In the genomic region with DNA sequence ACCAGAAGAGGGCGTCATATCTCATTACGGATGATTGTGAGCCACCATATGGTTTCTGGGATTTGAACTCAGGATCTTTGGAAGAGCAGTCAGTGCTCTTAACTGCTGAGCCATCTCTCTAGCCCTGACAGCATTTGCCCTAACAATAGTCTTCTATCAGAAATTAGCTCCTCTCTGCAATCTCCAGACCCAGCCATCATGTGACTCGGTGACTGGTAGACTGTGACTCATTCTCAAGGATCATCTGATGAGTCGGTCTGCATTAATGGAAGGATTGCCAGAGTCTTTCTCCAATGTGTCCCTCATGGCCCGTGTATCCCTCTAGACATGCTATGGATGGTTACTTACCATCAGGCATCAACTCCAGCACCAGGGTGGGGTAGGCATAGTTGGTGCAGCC, we compare ENCODE assay signal across 14 mouse cellular contexts. TPM values are rescaled to one million over a fixed set of nuclear protein-coding genes. Genes with fewer than 3 reads are reported as not detected.
DNase-seq lines count a peak whose midpoint lies in the region; ATAC-seq and TF ChIP-seq lines count a peak whose summit lies in the region.
"Not testable (repeated sequence)": the region's sequence is repeated elsewhere in the genome, so short reads cannot be mapped to it uniquely, and the experiment has no call there.
"Had no signal": no experiment of that assay in that cellular context is flagged by ENCODE, and none has a peak within 500 bp of the region (broad histone marks: within the 10 kb centered on the region; RNA-seq: fewer than 3 reads in every experiment).

No protein-coding gene starts in this region.

- H3K79me2 ChIP-seq in C2C12 (ENCODE audit: control insufficient read depth, insufficient read depth); myocyte (ENCODE audit: control insufficient read depth, insufficient read depth): not testable (repeated sequence)

- H3K79me3 ChIP-seq in C2C12 (ENCODE audit: low read depth): not testable (repeated sequence)

- not testable (repeated sequence) for H3K4me2 ChIP-seq in intestine, embryonic 14.5 days (ENCODE audit: low read length); myocyte (ENCODE audit: low read depth)

- H3ac ChIP-seq in C2C12 (ENCODE audit: control insufficient read depth, insufficient read length, low read depth); myocyte (ENCODE audit: control insufficient read depth, insufficient read length): not testable (repeated sequence)

- DNase-seq in 3T3-L1 (ENCODE audit: low read depth, low spot score): peak; percentile 76
- peak; percentile 5 for DNase-seq in 416B (ENCODE audit: low read depth)
- peak; percentile 13 for DNase-seq in MN1 (ENCODE audit: low spot score)
- peak; percentile 14 for DNase-seq in Muller cell, postnatal 12 days (ENCODE audit: inconsistent ontology term)
- peak; percentile 31 for DNase-seq in NIH3T3 (ENCODE audit: low read depth)
- peak; percentile 24 for DNase-seq in intestine, embryonic 14.5 days (ENCODE audit: low spot score)

- not testable (repeated sequence) for H3K4me3 ChIP-seq in C2C12 (ENCODE audit: insufficient read depth, poor library complexity, severe bottlenecking); intestine, embryonic 14.5 days (ENCODE audit: low read depth, low read length); myocyte

- H3K9ac ChIP-seq in intestine, embryonic 14.5 days (ENCODE audit: low read length): not testable (repeated sequence)

- not testable (repeated sequence) for H3K36me3 ChIP-seq in C2C12 (ENCODE audit: control insufficient read depth, insufficient read depth); intestine, embryonic 14.5 days (ENCODE audit: control insufficient read depth, insufficient read depth, low read length); myocyte (ENCODE audit: control insufficient read depth, insufficient read depth)

- H3K9me3 ChIP-seq in intestine, embryonic 14.5 days (ENCODE audit: control insufficient read depth, low read length): not testable (repeated sequence)

- H3K27me3 ChIP-seq in C2C12 (ENCODE audit: control insufficient read depth, insufficient read depth, insufficient read length); intestine, embryonic 14.5 days (replicated peaks; ENCODE audit: control insufficient read depth, insufficient read depth, low read length); myocyte (ENCODE audit: control insufficient read depth, insufficient read depth, insufficient read length): not testable (repeated sequence)

- WGBS in intestine, embryonic 14.5 days: 94% methylated on average over 5 of the region's 5 CpGs

- not testable (repeated sequence) for H3K27ac ChIP-seq in intestine, embryonic 14.5 days (ENCODE audit: low read depth)

- not testable (repeated sequence) for ATAC-seq in intestine, embryonic 14.5 days (replicated peaks; ENCODE audit: low FRiP score, low TSS enrichment, low read depth)

- TF ChIP-seq CTCF in C2C12 (IDR thresholded peaks at IDR 0.05; ENCODE audit: control insufficient read depth, insufficient read depth, insufficient read length): not testable (repeated sequence)

- not testable (repeated sequence) for TF ChIP-seq POLR2A in myocyte (IDR thresholded peaks at IDR 0.05; ENCODE audit: insufficient read length, low read depth)

- H3K4me1 ChIP-seq in intestine, embryonic 14.5 days (replicated peaks; ENCODE audit: control insufficient read depth, insufficient read depth, low read length): not testable (repeated sequence)

TF ChIP-seq in C2C12, 6 proteins besides CTCF, POLR2A, EP300 and RAD21:
- peak; percentile 88 for TF ChIP-seq USF1 (IDR thresholded peaks at IDR 0.05; ENCODE audit: low read depth)

TF ChIP-seq in myocyte, 11 proteins besides CTCF, POLR2A, EP300 and RAD21:
- peak; percentile 58 for TF ChIP-seq USF1 (IDR thresholded peaks at IDR 0.05; ENCODE audit: low read depth)

RNA-seq across cellular contexts. Expression of a gene that starts 38.7 kb away (rescaled TPM):
- polyA plus RNA-seq in C2C12 (2012; fragmentation: generic; extraction: Trizol) (not detected), myocyte (2012; fragmentation: generic; extraction: Trizol) (not detected)
- not detected in 2 replicates for polyA plus RNA-seq in intestine, embryonic 14.5 days (2014; fragmentation: Nextera tagmentation; extraction: Ambion mirVana)
- polyA plus RNA-seq: activated CD4-positive, CD25-positive, alpha-beta regulatory T cell, adult 4 months; adrenal gland, adult 2 months; brain, embryonic 14.5 days; cerebellum, adult 2 months; G1E; Patski had no signal

RNA-seq across cellular contexts. Expression of a gene that starts 39.6 kb away (rescaled TPM):
- polyA plus RNA-seq in C2C12 (2012; fragmentation: generic; extraction: Trizol) (6.7 TPM), myocyte (2012; fragmentation: generic; extraction: Trizol) (5.7 TPM)
- 25.2 and 26.7 TPM in 2 replicates for polyA plus RNA-seq in intestine, embryonic 14.5 days (2014; fragmentation: Nextera tagmentation; extraction: Ambion mirVana)

Comparison
In these comparisons a context has a peak if more than half of its experiments do, and no peak if none do; other contexts are left out.
1. DNase-seq: peak in every context shown above with its lines; median percentile 76 in 3T3-L1; 31 in NIH3T3; 24 in intestine, embryonic 14.5 days; 14 in Muller cell, postnatal 12 days; 13 in MN1; 5 in 416B.